Mouse (Mus musculus) gastrocnemius, adult 2 months (tissue): Measurements from ENCODE around the gene Mef2a. TPM values are rescaled to one million over a fixed set of nuclear protein-coding genes. Genes with fewer than 3 reads are reported as not detected.

ENCODE experiments used
- DNase-seq: peaks from one replicate; pipeline ENCODE4 v3.0.0; 2022
- H3K27ac ChIP-seq: fragments of 200-600 bp; 2 replicates; pipeline ENCODE4 v1.8.1; 2022; ENCODE audit warnings: mild to moderate bottlenecking
- H3K4me3 ChIP-seq: fragments of 200-600 bp; 2 replicates; pipeline ENCODE4 v1.8.1; 2022; ENCODE audit warnings: mild to moderate bottlenecking, moderate library complexity
- CTCF ChIP-seq: fragments of 200-600 bp; IDR thresholded peaks from 2 replicates; pipeline ENCODE4 v1.8.1; 2022; ENCODE audit warnings: antibody characterized with exemption, mild to moderate bottlenecking, moderate library complexity
- intact Hi-C: fragments of 180-260 bp; cut with DNase I; formaldehyde crosslinking; loops from one replicate; pipeline ENCODE4 v1.15.1; 2025
- total RNA-seq, 2 experiments: library from RNA; stranded (reverse); gene quantifications; 2 replicates each; pipeline ENCODE4 v1.2.3; 2021

Gene Mef2a
- total RNA-seq, 2 experiments from 2014 or later = 92.2 to 93.2 TPM

- intact Hi-C loops = no loop called here
- Histone ChIP-seq H3K4me3 (no peak overlapping the region), H3K27ac (no peak overlapping the region)
- no peak for DNase-seq
- TF ChIP-seq CTCF = no peak
Measured at GRCm38 (mm10) chr7:67211971-67212370, 160.7 kb downstream of the Mef2a start.

DNA sequence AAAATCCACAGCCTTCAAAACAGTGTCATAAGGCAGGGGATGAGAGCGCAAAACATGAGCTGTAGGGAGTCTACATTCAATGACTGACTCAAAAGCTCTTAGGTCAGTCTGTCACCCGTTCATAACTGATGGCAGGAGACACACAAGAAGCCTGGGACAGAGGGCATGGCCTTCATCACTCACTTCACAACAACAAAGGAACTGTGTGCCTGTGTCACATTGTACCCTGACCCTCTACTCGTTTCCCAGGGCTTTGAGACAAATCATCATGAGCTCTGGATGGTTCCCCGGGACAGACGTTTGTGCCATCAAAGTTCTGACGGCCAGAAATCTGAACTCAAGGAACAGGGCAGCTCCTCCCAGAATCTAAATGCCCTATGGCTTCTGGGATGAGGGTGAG lies 161.3 kb downstream of the Mef2a start:
- no peak for TF ChIP-seq CTCF
- DNase-seq = no peak
- H3K4me3 ChIP-seq = no peak overlapping the region
- H3K27ac ChIP-seq = no peak overlapping the region
- intact Hi-C loops = no loop called here

DNA sequence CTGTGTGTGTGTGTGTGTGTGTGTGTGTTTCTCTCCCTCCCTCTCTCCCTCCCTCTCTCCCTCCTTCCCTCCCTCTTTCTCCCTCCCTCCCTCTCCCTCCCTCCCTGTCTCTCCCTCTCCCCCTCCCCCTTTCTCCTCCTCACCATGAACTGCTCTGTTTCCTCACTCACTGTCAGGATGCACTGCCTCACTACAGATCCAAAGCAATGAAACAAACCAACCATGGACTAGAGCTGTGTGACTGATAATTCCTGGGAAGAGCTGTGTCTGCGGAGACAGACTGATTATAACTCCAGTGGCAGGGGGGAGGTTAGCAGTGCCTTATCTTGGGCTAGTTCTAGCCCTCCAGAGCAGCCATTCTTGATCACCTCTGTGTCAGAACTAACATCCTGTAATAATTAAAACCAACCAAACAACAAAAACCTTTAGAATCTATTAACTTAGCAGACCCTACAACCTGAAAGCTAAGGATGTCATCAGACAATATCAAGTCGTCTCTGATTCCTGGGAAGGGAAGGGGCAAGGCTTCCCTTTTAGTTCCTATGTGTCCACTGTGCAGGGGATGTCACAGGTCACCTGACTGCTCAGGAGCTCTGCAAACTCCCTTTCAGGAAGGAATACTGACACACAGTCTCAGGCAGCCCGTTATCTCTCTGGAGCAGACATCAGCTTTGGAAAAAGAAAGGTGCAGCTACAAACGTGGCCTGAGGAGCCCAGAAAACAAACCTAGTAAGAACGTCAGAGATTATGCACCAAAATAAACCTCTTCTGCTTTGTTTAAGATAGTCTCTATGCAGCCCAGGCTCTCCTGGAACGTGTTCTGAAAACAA lies 162.4 kb downstream of the Mef2a start:
- no peak for TF ChIP-seq CTCF
- intact Hi-C loops = no loop called here
- Histone ChIP-seq H3K27ac (no peak overlapping the region), H3K4me3 (no peak overlapping the region)
- no peak for DNase-seq

DNA sequence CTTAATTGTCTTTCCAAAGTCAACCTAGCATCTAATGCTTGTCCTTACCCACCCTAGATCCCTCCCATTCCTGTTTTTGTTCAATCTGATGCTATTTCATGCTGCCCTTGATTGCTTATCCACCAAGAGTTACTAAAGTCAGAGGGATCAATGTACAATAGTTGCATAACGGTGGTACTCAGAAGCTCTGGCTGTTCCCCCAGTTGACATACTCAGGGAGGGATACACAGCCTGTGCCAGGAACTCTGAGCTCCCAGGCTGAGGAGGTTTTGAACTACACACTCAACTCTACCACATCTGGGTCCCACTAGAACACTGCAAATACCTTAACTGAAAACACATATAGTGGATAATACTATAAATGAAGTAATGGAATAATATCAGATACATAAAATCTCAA lies 164.3 kb downstream of the Mef2a start:
- intact Hi-C loops = no loop called here
- no peak for DNase-seq

GRCm38 (mm10) chr7:67207701-67208100 lies 165.0 kb downstream of the Mef2a start:
- intact Hi-C loops = no loop called here
- no peak overlapping the region for H3K4me3 ChIP-seq
- no peak for DNase-seq
- no peak overlapping the region for H3K27ac ChIP-seq
- no peak for TF ChIP-seq CTCF

More for the DNA sequence above, 164.3 kb downstream of the Mef2a start:
- TF ChIP-seq CTCF = no peak
- Histone ChIP-seq H3K27ac (no peak overlapping the region), H3K4me3 (no peak overlapping the region)

GRCm38 (mm10) chr7:67206496-67206895 lies 166.2 kb downstream of the Mef2a start:
- no peak overlapping the region for H3K4me3 ChIP-seq
- intact Hi-C loops = no loop called here
- TF ChIP-seq CTCF = no peak
- no peak overlapping the region for H3K27ac ChIP-seq
- no peak for DNase-seq

- intact Hi-C loops = no loop called here
- H3K27ac ChIP-seq = no peak overlapping the region
- no peak for DNase-seq
- no peak for TF ChIP-seq CTCF
- H3K4me3 ChIP-seq = no peak overlapping the region
Measured at GRCm38 (mm10) chr7:67205734-67206425, 166.8 kb downstream of the Mef2a start.

DNA sequence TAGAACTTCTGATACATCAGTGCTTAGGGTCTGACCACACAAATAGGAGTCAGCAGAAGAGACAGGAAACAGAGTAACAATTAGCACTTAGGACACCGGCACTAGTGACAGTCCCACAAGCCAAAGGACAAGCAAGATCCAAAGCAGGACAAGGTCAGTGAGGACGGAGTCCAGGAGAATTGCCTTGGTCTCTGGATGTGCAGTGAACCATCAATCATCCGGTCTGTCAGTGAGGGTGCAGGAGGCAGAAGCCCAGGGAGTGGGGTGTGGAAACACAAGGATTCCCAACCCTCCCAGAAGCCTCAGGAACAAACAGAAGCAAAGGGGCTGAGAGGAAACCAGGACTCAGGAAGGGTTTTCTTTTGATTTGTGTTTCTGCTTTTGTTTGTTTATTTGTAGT lies 169.0 kb downstream of the Mef2a start:
- Histone ChIP-seq H3K4me3 (no peak overlapping the region), H3K27ac (no peak overlapping the region)
- intact Hi-C loops = no loop called here
- DNase-seq = no peak
- no peak for TF ChIP-seq CTCF

DNA sequence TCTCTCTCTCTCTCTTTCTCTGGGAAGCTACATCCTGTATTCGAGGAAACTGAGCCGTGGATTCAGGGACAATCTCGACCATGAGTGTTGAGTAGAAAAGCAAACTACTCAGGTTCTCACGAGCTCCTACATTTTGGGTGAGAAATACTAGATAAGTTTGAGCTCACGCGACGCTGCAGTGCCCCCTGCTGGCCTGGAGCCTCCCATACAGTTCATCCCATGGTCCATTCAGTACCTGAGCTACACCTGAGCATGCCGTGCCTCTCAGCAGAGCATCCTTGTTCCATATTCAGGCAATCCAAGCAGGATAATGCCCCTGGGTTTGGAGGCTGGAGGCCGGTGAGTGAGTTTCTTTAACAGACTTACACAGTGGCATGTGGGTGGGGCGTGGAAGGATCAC lies 173.2 kb downstream of the Mef2a start:
- Histone ChIP-seq H3K27ac (no peak overlapping the region), H3K4me3 (no peak overlapping the region)
- peak; percentile 92 for TF ChIP-seq CTCF
- DNase-seq = peak; percentile 66
- intact Hi-C loops = loop anchor here (2.0 to 10.0 kb wide), 4 partner anchors 155 to 485 kb away; no protein-coding TSS in a partner anchor

- TF ChIP-seq CTCF = no peak
- no peak for DNase-seq
- Histone ChIP-seq H3K27ac (no peak overlapping the region), H3K4me3 (no peak overlapping the region)
- intact Hi-C loops = no loop called here
Measured at GRCm38 (mm10) chr7:67183786-67184185, 188.9 kb downstream of the Mef2a start.

Other genes with a start within 250 kb of the Mef2a start
- gene Lysmd4, start 150.3 kb downstream of the Mef2a start, total RNA-seq = 1 to 10 TPM; 6.4 to 7.9 TPM